Mouse (Mus musculus) bone marrow, adult 2 months (tissue): ENCODE measurements around the gene Xrcc6.

ENCODE experiments used
- CTCF ChIP-seq: fragments of 200-500 bp; IDR thresholded peaks from 2 replicates; pipeline ENCODE4 v1.5.1; 2011; ENCODE audit warnings: low read length, control low read depth; ENCODE audit not compliant: control insufficient read depth, insufficient read depth
- POLR2A ChIP-seq: fragments of 200-500 bp; IDR thresholded peaks from 2 replicates; pipeline ENCODE4 v1.6.1; 2011; ENCODE audit warnings: low read depth, mild to moderate bottlenecking, control low read depth, low read length, borderline replicate concordance; ENCODE audit not compliant: control insufficient read depth

- no peak for TF ChIP-seq POLR2A
- no peak for TF ChIP-seq CTCF
These were observed 98.0 kb downstream of the Xrcc6 start for GRCm38 (mm10) chr15:82085606-82086005.
